Mouse (Mus musculus) gastrocnemius, postnatal 10 days (tissue): ENCODE data around the gene Ak9. TPM values are rescaled to one million over a fixed set of nuclear protein-coding genes. Genes with fewer than 3 reads are reported as not detected.
"Not testable (repeated sequence)": the region's sequence is repeated elsewhere in the genome, so short reads cannot be mapped to it uniquely, and the experiment has no call there.

Experiments
- DNase-seq: peaks from one replicate; pipeline ENCODE4 v3.0.0; 2021; ENCODE audit warnings: mixed read lengths
- total RNA-seq, 2 experiments: library from RNA; stranded (reverse); gene quantifications; 2 replicates each; pipeline ENCODE4 v1.2.3; 2021

The Ak9 gene
- total RNA-seq, 2 experiments from 2014 or later: not detected

GRCm38 (mm10) chr10:41332533-41333043, 28.8 kb downstream of the Ak9 start:
- no peak for DNase-seq

- DNase-seq: no peak
Measured at GRCm38 (mm10) chr10:41341346-41341745, 37.6 kb downstream of the Ak9 start.

DNA sequence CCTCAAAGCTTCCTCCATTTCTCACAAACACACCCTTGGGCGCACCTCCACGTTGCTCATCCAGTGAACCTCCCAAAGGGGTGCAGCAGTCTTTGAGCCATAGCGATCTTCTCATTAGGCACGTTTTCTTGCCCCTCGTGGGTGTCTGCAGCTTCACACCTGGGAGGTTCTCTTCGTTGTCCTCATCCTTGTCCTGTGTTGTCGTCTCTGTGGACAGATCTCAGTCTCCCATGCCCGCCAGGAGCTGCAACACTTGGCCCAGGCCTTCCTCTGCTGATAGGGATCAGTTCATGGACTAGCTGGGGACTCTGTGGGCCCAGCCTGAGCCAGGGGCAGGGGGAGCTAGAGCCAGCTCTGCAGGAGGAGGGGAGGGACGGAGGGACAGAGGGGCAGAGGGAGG, 61.3 kb downstream of the Ak9 start:
- no peak for DNase-seq

GRCm38 (mm10) chr10:41380466-41380865, 76.7 kb downstream of the Ak9 start:
- no peak for DNase-seq

DNA sequence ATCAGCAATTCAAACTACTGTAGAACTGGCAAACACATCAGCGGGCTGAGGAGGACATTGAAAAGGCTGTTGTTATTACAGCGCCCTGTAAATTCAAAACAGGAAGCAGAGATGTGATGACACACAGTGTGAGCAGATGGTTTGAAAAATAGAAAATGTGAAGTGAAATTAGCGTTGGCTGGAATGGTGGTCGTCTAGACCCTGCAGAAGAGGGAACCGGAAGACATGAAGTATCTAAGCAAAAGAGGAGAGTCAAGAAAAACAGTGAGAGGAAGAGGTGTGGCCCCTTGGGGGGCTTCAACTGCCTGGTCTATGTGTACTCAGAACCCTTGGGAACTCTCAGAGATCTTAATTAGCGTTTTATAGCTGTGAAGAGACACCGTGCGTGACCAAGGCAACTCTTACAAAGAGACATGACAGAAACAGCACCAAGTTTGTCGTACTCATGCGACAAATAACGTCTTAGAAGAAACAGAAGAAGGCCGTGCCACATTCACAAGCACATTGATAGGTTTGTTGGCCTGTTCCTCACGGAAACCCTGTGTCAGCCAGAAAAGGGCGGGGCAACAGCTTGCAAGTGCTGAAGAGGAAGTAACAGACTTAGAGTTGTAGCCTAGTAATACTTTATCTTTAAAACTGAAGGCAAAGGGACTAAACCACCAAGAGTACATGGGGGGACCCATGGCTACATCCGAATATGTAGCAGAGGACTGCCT, 81.9 kb downstream of the Ak9 start:
- DNase-seq: peak; percentile 13

GRCm38 (mm10) chr10:41393555-41393954, 89.8 kb downstream of the Ak9 start:
- DNase-seq: no peak

DNA sequence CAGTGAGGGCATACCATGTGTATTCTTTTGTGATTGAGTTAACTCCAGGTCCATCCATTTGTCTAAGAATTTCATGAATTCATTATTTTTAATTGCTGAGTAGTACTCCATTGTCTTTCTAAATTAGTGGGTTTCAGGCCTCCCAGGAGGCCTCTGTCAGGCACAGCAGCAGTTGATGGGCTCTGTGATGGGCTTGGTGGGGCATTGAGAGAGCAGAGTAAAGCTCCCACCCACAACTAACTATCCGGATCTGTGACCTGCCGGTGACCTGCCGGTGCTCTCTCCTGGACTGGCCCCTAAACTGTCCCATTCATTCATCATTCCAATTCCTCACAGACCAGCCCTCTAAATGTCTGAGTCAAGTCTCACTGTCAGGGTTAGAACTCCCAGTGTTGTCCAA, 97.3 kb downstream of the Ak9 start:
- DNase-seq: no peak

DNA sequence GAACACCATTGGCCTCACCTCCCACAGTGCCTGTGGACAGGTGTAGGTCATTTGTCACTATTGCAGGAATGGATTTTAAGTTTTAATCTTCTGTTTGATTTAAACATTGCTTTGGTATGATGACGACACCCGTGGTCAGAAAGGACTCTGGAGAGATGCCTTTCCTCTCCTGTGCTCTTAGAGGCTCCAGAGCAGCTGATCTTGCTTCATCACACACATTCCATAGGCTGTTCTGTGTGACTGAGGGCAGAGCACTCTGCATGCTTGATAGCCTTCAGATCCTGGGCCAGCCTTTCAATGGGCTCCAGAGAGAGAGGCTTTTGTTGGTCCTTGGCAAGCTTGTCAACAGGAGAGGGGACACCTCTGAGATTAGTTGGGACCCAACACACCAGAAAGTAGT, 99.6 kb downstream of the Ak9 start:
- DNase-seq: no peak

DNA sequence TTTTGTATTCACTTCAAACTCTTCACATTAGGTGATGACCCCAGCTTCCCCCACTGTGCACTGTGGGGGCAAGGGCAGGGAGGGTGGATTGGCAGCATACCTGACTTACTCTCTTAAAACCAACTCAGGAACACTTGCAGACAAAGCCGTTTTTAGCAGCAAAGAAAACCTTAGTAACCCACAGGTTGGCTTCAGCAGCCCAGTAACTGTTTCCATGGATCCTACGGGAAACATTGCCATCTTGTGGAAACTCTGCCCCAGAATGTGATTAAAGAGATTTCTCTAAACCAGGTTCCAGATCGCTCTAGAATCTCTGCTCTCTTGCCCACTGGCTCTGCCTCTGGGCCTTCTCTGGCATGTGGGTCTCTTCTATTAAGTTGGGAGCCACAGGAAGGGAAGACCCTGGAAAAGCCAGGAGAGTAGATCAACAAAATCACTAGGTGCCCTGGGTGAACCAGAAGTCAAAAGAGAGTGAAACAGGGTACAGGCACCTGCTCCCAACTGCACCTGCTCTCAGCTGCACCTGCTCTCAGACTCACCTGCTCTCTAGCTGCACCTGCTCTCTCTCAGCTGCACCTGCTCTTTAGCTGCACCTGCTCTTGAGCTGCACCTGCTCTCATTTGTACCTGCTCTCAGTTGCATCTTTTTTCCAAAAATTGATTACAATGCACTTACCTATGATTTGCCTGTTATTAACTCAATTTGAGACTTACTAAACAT, 100.3 kb downstream of the Ak9 start:
- no peak for DNase-seq

GRCm38 (mm10) chr10:41410176-41410575, 106.4 kb downstream of the Ak9 start:
- not testable (repeated sequence) for DNase-seq

GRCm38 (mm10) chr10:41410821-41411220, 107.0 kb downstream of the Ak9 start:
- not testable (repeated sequence) for DNase-seq

- not testable (repeated sequence) for DNase-seq
Measured at GRCm38 (mm10) chr10:41413471-41413870, 109.7 kb downstream of the Ak9 start.

DNA sequence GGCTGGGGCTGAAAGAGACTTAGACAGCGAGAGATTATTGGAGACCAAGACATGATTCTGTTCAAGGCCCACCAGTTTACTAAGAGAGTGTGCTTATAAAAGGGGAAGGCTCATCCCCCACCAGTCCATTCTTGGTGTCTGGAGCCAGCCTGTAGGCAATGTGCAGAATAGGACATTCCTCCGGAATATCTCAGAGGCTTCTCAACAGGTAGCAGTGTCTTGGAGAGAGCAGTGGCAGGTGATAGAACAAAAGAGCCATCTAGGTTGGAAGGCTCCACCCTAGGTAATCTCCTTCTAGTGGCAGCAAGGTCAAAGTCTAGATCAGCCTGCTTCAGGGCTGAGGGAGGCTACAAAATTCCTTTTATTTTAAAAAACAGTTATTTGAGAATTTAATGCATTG, 111.6 kb downstream of the Ak9 start:
- DNase-seq: not testable (repeated sequence)

- no peak for DNase-seq
Measured at GRCm38 (mm10) chr10:41420496-41421200, 116.9 kb downstream of the Ak9 start.

GRCm38 (mm10) chr10:41423681-41424080, 119.9 kb downstream of the Ak9 start:
- DNase-seq: no peak

DNA sequence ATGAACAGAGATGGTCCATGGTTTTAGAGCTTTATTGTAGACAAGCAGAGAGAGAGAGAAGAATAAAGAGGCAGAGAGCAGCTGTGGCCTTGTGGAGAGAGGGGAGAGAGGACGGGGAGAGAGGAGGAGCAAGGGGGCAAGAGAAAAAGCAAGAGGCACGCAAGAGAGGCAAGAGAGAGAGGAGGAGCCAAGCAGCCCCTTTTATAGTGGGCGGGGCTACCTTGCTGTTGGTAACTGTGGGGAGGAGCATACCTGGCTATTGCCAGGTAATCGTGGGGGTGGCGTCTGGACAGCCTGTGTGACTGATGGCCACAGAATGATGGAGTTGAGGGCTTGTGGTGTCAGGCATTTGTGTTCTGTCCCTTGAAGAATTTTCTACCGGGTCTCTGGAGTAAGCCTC, 122.6 kb downstream of the Ak9 start:
- DNase-seq: no peak

- peak; percentile 39 for DNase-seq
Measured at GRCm38 (mm10) chr10:41434624-41435023, 130.8 kb downstream of the Ak9 start.

- DNase-seq: no peak
Measured at GRCm38 (mm10) chr10:41435141-41435540, 131.4 kb downstream of the Ak9 start.

- DNase-seq: no peak
Measured at GRCm38 (mm10) chr10:41448216-41448615, 144.4 kb downstream of the Ak9 start.

DNA sequence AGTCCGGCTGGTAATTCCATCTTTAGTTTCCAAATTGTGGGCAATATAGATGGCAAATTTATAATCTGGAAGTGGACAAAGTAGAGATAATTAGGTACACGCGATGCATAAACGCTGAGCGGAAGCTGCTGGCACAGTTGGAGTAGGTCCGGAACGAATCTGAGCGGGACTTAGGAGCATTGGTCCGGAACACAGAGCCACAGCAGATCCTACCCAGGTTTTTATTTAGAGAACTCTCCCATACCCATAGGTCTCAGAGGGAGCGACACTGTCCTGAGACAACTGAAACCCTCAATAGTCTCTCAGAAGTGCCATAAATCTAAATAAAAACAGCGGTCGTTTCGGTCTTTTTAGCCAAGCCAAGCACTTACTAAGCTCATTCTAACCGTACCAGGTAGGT, 145.9 kb downstream of the Ak9 start:
- no peak for DNase-seq

- DNase-seq: peak; percentile 96
Measured at GRCm38 (mm10) chr10:41450137-41450670, 146.4 kb downstream of the Ak9 start, which contains the start of gene Zbtb24. Gene Zbtb24 (plus strand): TSS chr10:41450383.

DNA sequence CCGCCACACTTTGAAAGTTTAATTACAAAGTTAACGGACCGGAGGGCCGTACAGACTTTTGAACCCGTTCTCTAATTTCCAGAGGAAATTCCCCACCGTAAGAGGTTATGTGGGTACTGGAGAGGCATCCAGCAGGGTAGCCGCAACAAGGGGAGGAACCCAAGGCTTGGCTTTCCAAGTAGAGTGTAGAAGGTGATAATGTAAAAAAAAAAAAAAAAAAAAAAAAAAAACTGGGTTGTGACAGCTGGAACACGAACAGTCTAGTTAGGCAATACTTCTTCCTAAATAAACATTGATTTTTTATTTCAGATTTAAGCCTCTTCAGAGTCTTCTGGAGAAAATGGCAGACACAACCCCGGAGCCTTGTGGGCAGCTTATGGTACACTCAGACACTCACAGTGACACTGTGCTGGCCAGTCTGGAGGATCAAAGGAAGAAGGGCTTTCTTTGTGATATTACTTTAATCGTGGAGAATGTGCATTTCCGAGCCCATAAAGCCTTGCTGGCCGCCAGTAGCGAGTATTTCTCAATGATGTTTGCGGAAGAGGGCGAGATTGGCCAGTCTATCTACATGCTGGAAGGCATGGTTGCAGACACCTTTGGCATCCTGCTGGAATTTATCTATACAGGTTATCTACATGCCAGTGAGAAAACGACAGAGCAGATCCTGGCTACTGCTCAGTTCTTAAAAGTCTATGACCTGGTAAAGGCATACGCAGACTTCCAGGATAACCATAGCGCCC, 147.2 kb downstream of the Ak9 start:
- DNase-seq: no peak
